Mouse (Mus musculus): Measurements from ENCODE around the gene Nav2.

- TF ChIP-seq TCF12 (IDR thresholded peaks at IDR 0.05; ENCODE audit: insufficient read depth, poor library complexity, severe bottlenecking), result no peak
- no peak for TF ChIP-seq POLR2A (IDR thresholded peaks at IDR 0.05; ENCODE audit: insufficient read length, low read depth)
- TF ChIP-seq SRF (IDR thresholded peaks at IDR 0.05; ENCODE audit: control insufficient read depth, insufficient read length, low read depth), result no peak
- TF ChIP-seq MYOD1 (IDR thresholded peaks at IDR 0.05; ENCODE audit: control insufficient read depth in 1 of 3, insufficient read length in 2 of 3, low read depth in 2 of 3), result no peak
- no peak for TF ChIP-seq USF1 (IDR thresholded peaks at IDR 0.05; ENCODE audit: low read depth)
These were observed 103.5 kb downstream of the Nav2 start for GRCm38 (mm10) chr7:49012027-49012426.
